Mouse (Mus musculus): Measurements from ENCODE around the gene Slc6a18.
"Not testable (repeated sequence)": the region's sequence is repeated elsewhere in the genome, so short reads cannot be mapped to it uniquely, and the experiment has no call there.

Slc6a18 gene

GRCm38 (mm10) chr13:73677853-73678252, at the start of gene Slc6a18:
Gene Slc6a18 (minus strand): TSS chr13:73678023.
- no peak for ATAC-seq (ENCODE audit: insufficient number of reproducible peaks, low FRiP score, low TSS enrichment)

- no peak for ATAC-seq (ENCODE audit: insufficient number of reproducible peaks, low FRiP score, low TSS enrichment)
These were observed 47.5 kb upstream of the Slc6a18 start for GRCm38 (mm10) chr13:73725315-73725714.

- ATAC-seq (ENCODE audit: insufficient number of reproducible peaks, low FRiP score, low TSS enrichment) = no peak
These were observed 45.4 kb upstream of the Slc6a18 start for GRCm38 (mm10) chr13:73723081-73723668.

GRCm38 (mm10) chr13:73720241-73720640, 42.4 kb upstream of the Slc6a18 start:
- no peak for ATAC-seq (ENCODE audit: insufficient number of reproducible peaks, low FRiP score, low TSS enrichment)

- ATAC-seq (ENCODE audit: insufficient number of reproducible peaks, low FRiP score, low TSS enrichment) = peak; percentile 64
These were observed 40.4 kb upstream of the Slc6a18 start for GRCm38 (mm10) chr13:73718225-73718624.

GRCm38 (mm10) chr13:73714020-73714419, 36.2 kb upstream of the Slc6a18 start:
- no peak for ATAC-seq (ENCODE audit: insufficient number of reproducible peaks, low FRiP score, low TSS enrichment)

GRCm38 (mm10) chr13:73713204-73713603, 35.4 kb upstream of the Slc6a18 start:
- ATAC-seq (ENCODE audit: insufficient number of reproducible peaks, low FRiP score, low TSS enrichment) = no peak

- no peak for ATAC-seq (ENCODE audit: insufficient number of reproducible peaks, low FRiP score, low TSS enrichment)
These were observed 34.4 kb upstream of the Slc6a18 start for GRCm38 (mm10) chr13:73712228-73712627.

GRCm38 (mm10) chr13:73711803-73712202, 34.0 kb upstream of the Slc6a18 start:
- no peak for ATAC-seq (ENCODE audit: insufficient number of reproducible peaks, low FRiP score, low TSS enrichment)

GRCm38 (mm10) chr13:73711221-73711620, 33.4 kb upstream of the Slc6a18 start:
- ATAC-seq (ENCODE audit: insufficient number of reproducible peaks, low FRiP score, low TSS enrichment) = no peak

- no peak for ATAC-seq (ENCODE audit: insufficient number of reproducible peaks, low FRiP score, low TSS enrichment)
These were observed 31.7 kb upstream of the Slc6a18 start for GRCm38 (mm10) chr13:73709491-73709890.

GRCm38 (mm10) chr13:73704694-73705325, 27.0 kb upstream of the Slc6a18 start, which contains the start of gene Slc6a19:
Gene Slc6a19 (minus strand): TSS chr13:73704865.
- ATAC-seq (ENCODE audit: insufficient number of reproducible peaks, low FRiP score, low TSS enrichment) = no peak

GRCm38 (mm10) chr13:73703486-73703885, 25.7 kb upstream of the Slc6a18 start:
- ATAC-seq (ENCODE audit: insufficient number of reproducible peaks, low FRiP score, low TSS enrichment) = not testable (repeated sequence)

- no peak for ATAC-seq (ENCODE audit: insufficient number of reproducible peaks, low FRiP score, low TSS enrichment)
These were observed 25.0 kb upstream of the Slc6a18 start for GRCm38 (mm10) chr13:73702776-73703175.

GRCm38 (mm10) chr13:73701161-73701883, 23.5 kb upstream of the Slc6a18 start:
- ATAC-seq (ENCODE audit: insufficient number of reproducible peaks, low FRiP score, low TSS enrichment) = 0 out of 2 replicates have a peak, but pooled peaks have one; percentile 24

- ATAC-seq (ENCODE audit: insufficient number of reproducible peaks, low FRiP score, low TSS enrichment) = no peak
These were observed 22.7 kb upstream of the Slc6a18 start for GRCm38 (mm10) chr13:73700554-73700953.

GRCm38 (mm10) chr13:73699714-73700113, 21.9 kb upstream of the Slc6a18 start:
- no peak for ATAC-seq (ENCODE audit: insufficient number of reproducible peaks, low FRiP score, low TSS enrichment)

- ATAC-seq (ENCODE audit: insufficient number of reproducible peaks, low FRiP score, low TSS enrichment) = no peak
These were observed 18.7 kb upstream of the Slc6a18 start for GRCm38 (mm10) chr13:73696529-73696928.

GRCm38 (mm10) chr13:73694972-73695371, 17.1 kb upstream of the Slc6a18 start:
- ATAC-seq (ENCODE audit: insufficient number of reproducible peaks, low FRiP score, low TSS enrichment) = no peak

GRCm38 (mm10) chr13:73693333-73693732, 15.5 kb upstream of the Slc6a18 start:
- no peak for ATAC-seq (ENCODE audit: insufficient number of reproducible peaks, low FRiP score, low TSS enrichment)

- ATAC-seq (ENCODE audit: insufficient number of reproducible peaks, low FRiP score, low TSS enrichment) = peak; percentile 41
These were observed 14.5 kb upstream of the Slc6a18 start for GRCm38 (mm10) chr13:73692249-73692868.

All from cerebellum, adult (tissue).